In the genomic region with DNA sequence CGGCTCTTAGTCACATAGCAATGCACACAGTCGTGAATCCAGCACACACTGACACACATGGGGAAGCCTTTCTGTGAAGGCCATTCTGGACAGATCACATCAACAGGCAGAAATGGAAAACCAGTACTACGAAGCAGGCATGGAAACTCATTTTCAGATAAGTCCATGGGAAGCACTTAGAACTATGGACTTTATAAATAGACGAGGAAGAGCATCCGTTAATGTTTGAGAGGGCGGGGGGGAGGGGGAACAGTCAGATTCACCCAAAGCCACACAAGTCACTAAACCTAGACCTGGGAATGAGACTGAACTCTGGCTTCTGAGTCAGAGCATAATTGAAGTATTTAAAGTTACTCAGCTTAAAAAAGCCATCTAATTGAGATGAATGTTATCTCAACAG, we compare ENCODE assay signal across 23 mouse cellular contexts.
DNase-seq lines count a peak whose midpoint lies in the region; ATAC-seq and TF ChIP-seq lines count a peak whose summit lies in the region.
"Had no signal": no experiment of that assay in that cellular context is flagged by ENCODE, and none has a peak within 500 bp of the region (broad histone marks: within the 10 kb centered on the region; RNA-seq: fewer than 3 reads in every experiment).

No protein-coding gene starts in this region.

- H3K4me2 ChIP-seq in heart, embryonic 16.5 days (ENCODE audit: low read depth, low read length) = no peak overlapping the region
- H3K4me2 ChIP-seq in kidney, postnatal 0 days (ENCODE audit: low read length) = no peak overlapping the region
- H3K4me2 ChIP-seq: embryonic facial prominence, embryonic 12.5 days; forebrain, embryonic 13.5 days; midbrain, embryonic 15.5 days had no signal

- DNase-seq in gastrocnemius, adult 2 months = no peak
- no peak for DNase-seq in gastrocnemius, postnatal 4 days (ENCODE audit: low spot score in 2 of 2)
- DNase-seq in heart, postnatal 36 days = no peak
- no peak for DNase-seq in kidney, postnatal 0 days (ENCODE audit: low spot score)
- DNase-seq in kidney, postnatal 4 days = no peak
- no peak for DNase-seq in thymus, postnatal 0 days (ENCODE audit: low spot score)
- DNase-seq: adrenal gland, adult 2 months; cerebellum, adult 9-11 months; gastrocnemius, postnatal 14 days; kidney, adult 11 months; left cerebral cortex, postnatal 4 days; lung, postnatal 10 days; thymus, postnatal 25 days had no signal

- WGBS in heart, embryonic 16.5 days = 32% methylated on average over 6 of the region's 6 CpGs
- WGBS in kidney, postnatal 0 days = 68% methylated on average over 6 of the region's 6 CpGs

- 0 out of 2 replicates have a peak, but pooled peaks cover 2% of the 10 kb centered on the region for H3K27me3 ChIP-seq in heart, embryonic 16.5 days (ENCODE audit: control insufficient read depth, insufficient read depth, low read length)
- H3K27me3 ChIP-seq in kidney, postnatal 0 days (ENCODE audit: insufficient read depth, low read length) = no peaks in the 10 kb centered on the region
- H3K27me3 ChIP-seq: embryonic facial prominence, embryonic 12.5 days; midbrain, embryonic 15.5 days had no signal

- no peak for TF ChIP-seq CTCF in gastrocnemius, adult 2 months (IDR thresholded peaks at IDR 0.05)
- no peak for TF ChIP-seq CTCF in kidney, postnatal 0 days (IDR thresholded peaks at IDR 0.05; ENCODE audit: low read depth)

- intact Hi-C loops in gastrocnemius, adult 2 months (cut with DNase I) = no loop called here
- intact Hi-C loops in heart, postnatal 36 days (cut with DNase I) = no loop called here

- ATAC-seq in heart, embryonic 16.5 days (replicated peaks; ENCODE audit: extremely low read depth, insufficient read depth, low FRiP score) = no peak
- ATAC-seq in kidney, postnatal 0 days (replicated peaks; ENCODE audit: low FRiP score, low read depth) = peak; percentile 69; the same call in 1 of the 2 replicates
- peak; percentile 26; the same call in 1 of the 2 replicates for ATAC-seq in common myeloid progenitor, adult 5-6 weeks (replicated peaks; ENCODE audit: low read depth, poor library complexity, severe bottlenecking)
- ATAC-seq: forebrain, embryonic 13.5 days; hindbrain, embryonic 16.5 days; midbrain, embryonic 15.5 days had no signal

- no peaks in the 10 kb centered on the region for H3K9me3 ChIP-seq in heart, embryonic 16.5 days (replicated peaks; ENCODE audit: control insufficient read depth, low read length)
- no peaks in the 10 kb centered on the region for H3K9me3 ChIP-seq in kidney, postnatal 0 days (replicated peaks; ENCODE audit: low read length)
- H3K9me3 ChIP-seq: embryonic facial prominence, embryonic 12.5 days; forebrain, embryonic 13.5 days; midbrain, embryonic 15.5 days had no signal

- peak overlapping the region; percentile 19; the same call in 1 of the 2 replicates for H3K4me3 ChIP-seq in gastrocnemius, adult 2 months
- no peak overlapping the region for H3K4me3 ChIP-seq in heart, embryonic 16.5 days (ENCODE audit: low read length)
- no peak overlapping the region for H3K4me3 ChIP-seq in kidney, postnatal 0 days (replicated peaks; ENCODE audit: low read depth, low read length)
- H3K4me3 ChIP-seq: embryonic facial prominence, embryonic 12.5 days; erythroblast, embryonic 14.5 days; forebrain, embryonic 13.5 days; left cerebral cortex, adult 2 months; midbrain, embryonic 15.5 days; myocyte had no signal

- peak overlapping the region; percentile 20; the same call in 1 of the 2 replicates for H3K27ac ChIP-seq in gastrocnemius, adult 2 months
- peak overlapping the region; percentile 21; the same call in 1 of the 2 replicates for H3K27ac ChIP-seq in heart, embryonic 16.5 days (ENCODE audit: low read length)
- peak overlapping the region; percentile 54 for H3K27ac ChIP-seq in kidney, postnatal 0 days
- H3K27ac ChIP-seq: embryonic facial prominence, embryonic 12.5 days; forebrain, embryonic 13.5 days; liver, embryonic 14.5 days; midbrain, embryonic 15.5 days had no signal

- no peaks in the 10 kb centered on the region for H3K36me3 ChIP-seq in heart, embryonic 16.5 days (ENCODE audit: control insufficient read depth, insufficient read depth)
- no peaks in the 10 kb centered on the region for H3K36me3 ChIP-seq in kidney, postnatal 0 days (ENCODE audit: insufficient read depth, low read length)
- H3K36me3 ChIP-seq: embryonic facial prominence, embryonic 12.5 days; midbrain, embryonic 15.5 days had no signal

- H3K9ac ChIP-seq in heart, embryonic 16.5 days (ENCODE audit: low read length) = no peak overlapping the region
- no peak overlapping the region for H3K9ac ChIP-seq in kidney, postnatal 0 days (ENCODE audit: low read depth, low read length)
- H3K9ac ChIP-seq: embryonic facial prominence, embryonic 12.5 days; forebrain, embryonic 13.5 days; liver, embryonic 14.5 days; midbrain, embryonic 15.5 days had no signal

- H3K4me1 ChIP-seq in heart, embryonic 16.5 days (ENCODE audit: control insufficient read depth, insufficient read depth, low read length) = peaks cover 7% of the 10 kb centered on the region
- H3K4me1 ChIP-seq in kidney, postnatal 0 days (replicated peaks; ENCODE audit: insufficient read depth, low read length) = no peaks in the 10 kb centered on the region
- H3K4me1 ChIP-seq: embryonic facial prominence, embryonic 12.5 days; midbrain, embryonic 15.5 days had no signal
